Mouse (Mus musculus) lung, postnatal 14 days (tissue): ENCODE results near the gene Cfap52.

ENCODE experiments used
- DNase-seq: peaks from one replicate; pipeline ENCODE4 v3.0.0; 2021

Cfap52 gene

GRCm38 (mm10) chr11:67925000-67925399 lies 40.5 kb downstream of the Cfap52 start:
- no peak for DNase-seq

- DNase-seq: no peak
Observed at GRCm38 (mm10) chr11:67923720-67924119, 41.7 kb downstream of the Cfap52 start.

GRCm38 (mm10) chr11:67922755-67923125 lies 42.7 kb downstream of the Cfap52 start:
- peak; percentile 83 for DNase-seq

GRCm38 (mm10) chr11:67921827-67922754 lies 43.4 kb downstream of the Cfap52 start, which contains the start of gene Usp43:
Usp43 (minus strand) TSS chr11:67922153.
- DNase-seq: peak; percentile 84

- peak; percentile 58 for DNase-seq
Observed at GRCm38 (mm10) chr11:67921091-67921826, 44.2 kb downstream of the Cfap52 start.

- DNase-seq: no peak
Observed at GRCm38 (mm10) chr11:67920226-67920960, 45.1 kb downstream of the Cfap52 start.

- no peak for DNase-seq
Observed at GRCm38 (mm10) chr11:67919593-67919992, 45.9 kb downstream of the Cfap52 start.

GRCm38 (mm10) chr11:67917126-67917525 lies 48.3 kb downstream of the Cfap52 start:
- no peak for DNase-seq

- DNase-seq: no peak
Observed at GRCm38 (mm10) chr11:67911074-67911473, 54.4 kb downstream of the Cfap52 start.

- no peak for DNase-seq
Observed at GRCm38 (mm10) chr11:67903756-67904155, 61.7 kb downstream of the Cfap52 start.

GRCm38 (mm10) chr11:67897064-67897560 lies 68.3 kb downstream of the Cfap52 start:
- DNase-seq: peak; percentile 80

GRCm38 (mm10) chr11:67895641-67896040 lies 69.8 kb downstream of the Cfap52 start:
- DNase-seq: no peak

- DNase-seq: no peak
Observed at GRCm38 (mm10) chr11:67888521-67888920, 76.9 kb downstream of the Cfap52 start.

GRCm38 (mm10) chr11:67885921-67886320 lies 79.5 kb downstream of the Cfap52 start:
- DNase-seq: no peak
